In the genomic region with DNA sequence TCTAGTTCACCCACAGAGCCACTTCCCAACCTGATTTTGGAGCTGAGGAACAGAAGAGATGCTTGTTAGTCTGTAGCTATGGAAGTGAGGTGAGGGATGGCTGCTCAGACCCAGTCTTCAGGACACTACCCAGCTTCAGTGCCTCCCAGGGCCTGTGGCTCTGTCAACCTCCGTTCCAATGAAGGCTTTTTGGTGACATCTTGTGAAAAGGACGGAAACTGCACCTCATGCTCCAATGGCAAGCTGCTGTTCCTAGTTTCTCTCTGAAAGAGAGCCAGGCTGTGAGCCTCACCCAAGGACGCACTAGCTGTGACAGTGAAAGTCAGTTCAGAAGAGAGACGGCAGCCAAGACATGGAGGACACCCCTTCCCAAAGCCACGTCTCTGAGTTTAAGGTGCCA, we compare ENCODE assay signal across 7 mouse cellular contexts. TPM values are rescaled to one million over a fixed set of nuclear protein-coding genes. Genes with fewer than 3 reads are reported as not detected.
DNase-seq lines count a peak whose midpoint lies in the region; ATAC-seq lines count a peak whose summit lies in the region.

No protein-coding gene starts in this region.

- DNase-seq in kidney, postnatal 10 days, result peak; percentile 46
- DNase-seq in kidney, adult 9 months, result no peak
- peak; percentile 46 for DNase-seq in ES-CJ7 (ENCODE audit: low read depth, low spot score)
- peak; percentile 82 for DNase-seq in adipocyte (ENCODE audit: low spot score)
- DNase-seq in left cerebral cortex, postnatal 4 days, result peak; percentile 48
- no peak for DNase-seq in urinary bladder, postnatal 4 days (ENCODE audit: low spot score in 2 of 2)

- no peak for ATAC-seq in monocyte, adult 5-6 weeks (replicated peaks; ENCODE audit: insufficient number of reproducible peaks, low FRiP score, low TSS enrichment, poor library complexity, severe bottlenecking)

- intact Hi-C loops in left cerebral cortex, postnatal 4 days (cut with DNase I), result loop anchor here (5.0 kb wide), 1 partner anchor 106 kb away; no protein-coding TSS in a partner anchor

RNA-seq across cellular contexts. Expression of a gene that starts 7.7 kb away (rescaled TPM):
- 10 to 100 TPM; 18.0 to 19.2 TPM for total RNA-seq in left cerebral cortex, postnatal 4 days (2021)
- total RNA-seq in monocyte, adult 5-6 weeks (2017), result 16.2 to 45.2 TPM (median 35.8 TPM) in 3 replicates

RNA-seq across cellular contexts. Expression of a gene that starts 16.4 kb away (rescaled TPM):
- total RNA-seq in left cerebral cortex, postnatal 4 days (2021), result 10 to 100 TPM; 58.7 to 60.3 TPM
- total RNA-seq in monocyte, adult 5-6 weeks (2017), result 19.3 to 53.0 TPM (median 49.3 TPM) in 3 replicates

RNA-seq across cellular contexts. Expression of a gene that starts 45.0 kb away (rescaled TPM):
- 1 to 10 TPM; 3.0 to 3.2 TPM for total RNA-seq in left cerebral cortex, postnatal 4 days (2021)
- total RNA-seq in monocyte, adult 5-6 weeks (2017), result 0.53 to 1.3 TPM in 2 of 3 replicates, not detected in the other

Comparison
In these comparisons a context has a peak if more than half of its experiments do, and no peak if none do; other contexts are left out.
1. DNase-seq: peak in kidney, postnatal 10 days (single experiment), ES-CJ7 (single experiment), adipocyte (single experiment) and left cerebral cortex, postnatal 4 days (single experiment); none in kidney, adult 9 months (single experiment) and urinary bladder, postnatal 4 days (0 of 2).